ENCODE assay signal across 8 mouse cellular contexts in the genomic region with DNA sequence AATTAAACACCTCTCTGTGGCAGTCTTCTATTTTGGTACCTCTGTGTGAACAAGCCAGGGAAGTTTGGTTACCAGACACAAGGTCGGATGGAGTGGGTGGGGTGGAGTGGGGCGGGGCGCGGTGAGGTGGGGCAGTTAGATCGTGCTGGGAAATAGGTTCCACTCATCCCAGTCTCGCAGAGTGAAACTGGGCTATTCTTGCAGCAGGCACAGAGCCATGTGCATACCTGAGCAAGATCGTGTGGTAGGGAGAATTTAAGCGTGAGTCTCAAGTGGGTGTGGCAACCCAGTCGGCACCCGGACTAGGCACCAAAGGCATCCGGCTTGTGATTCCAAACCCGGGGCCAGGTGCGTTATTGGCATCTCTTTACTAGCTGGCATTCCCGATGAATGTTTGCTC. TPM values are rescaled to one million over a fixed set of nuclear protein-coding genes. Genes with fewer than 3 reads are reported as not detected.
A peak's percentile ranks its signal among the peaks of the same experiment; 100 is the strongest.
DNase-seq lines count a peak whose midpoint lies in the region; ATAC-seq and TF ChIP-seq lines count a peak whose summit lies in the region.

No protein-coding gene starts in this region.

- peak overlapping the region; percentile 81 for H3K4me2 ChIP-seq in embryonic facial prominence, embryonic 13.5 days

- 2% methylated on average over 14 of the region's 14 CpGs for WGBS in embryonic facial prominence, embryonic 13.5 days
- 3% methylated on average over 14 of the region's 14 CpGs for WGBS in midbrain, embryonic 10.5 days

- intact Hi-C loops in gastrocnemius, adult 2 months (cut with DNase I), result loop anchor here (5.0 kb wide), 2 partner anchors 45 to 70 kb away; partner anchors contain the start of gene Bcas2

- no peaks in the 10 kb centered on the region for H3K27me3 ChIP-seq in embryonic facial prominence, embryonic 13.5 days
- H3K27me3 ChIP-seq in midbrain, embryonic 10.5 days (ENCODE audit: low read depth, poor library complexity, severe bottlenecking), result peaks cover 57% of the 10 kb centered on the region

- peak; percentile 43; the same call in 1 of the 2 replicates for ATAC-seq in embryonic facial prominence, embryonic 13.5 days (ENCODE audit: insufficient number of reproducible peaks, insufficient read depth, low FRiP score, low TSS enrichment, low read depth)
- peak; percentile 32 for ATAC-seq in inflammation-experienced regulatory T-cells, adult 6 months

- peak overlapping the region; percentile 75 for H3K4me3 ChIP-seq in gastrocnemius, adult 2 months
- H3K4me3 ChIP-seq in embryonic facial prominence, embryonic 13.5 days, result peak overlapping the region; percentile 82
- H3K4me3 ChIP-seq in midbrain, embryonic 10.5 days, result peak overlapping the region; percentile 68

- H3K27ac ChIP-seq in gastrocnemius, adult 2 months, result peak overlapping the region; percentile 83
- peak overlapping the region; percentile 91 for H3K27ac ChIP-seq in embryonic facial prominence, embryonic 13.5 days
- 0 out of 2 replicates have a peak overlapping the region, but pooled peaks have one; percentile 75 for H3K27ac ChIP-seq in midbrain, embryonic 10.5 days (replicated peaks)

- DNase-seq in gastrocnemius, adult 2 months, result peak; percentile 62
- no peak for DNase-seq in gastrocnemius, postnatal 10 days
- peak; percentile 57 for DNase-seq in CD4-positive, CD25-positive, alpha-beta regulatory T cell, adult 2 months (ENCODE audit: low read depth, low spot score)
- no peak for DNase-seq in midbrain, embryonic 10.5 days (ENCODE audit: low spot score)
- DNase-seq in left cerebral cortex, adult 11 months (ENCODE audit: low spot score), result no peak
- no peak for DNase-seq in ovary, adult 18-20 months (ENCODE audit: low spot score)

- H3K36me3 ChIP-seq in embryonic facial prominence, embryonic 13.5 days, result no peaks in the 10 kb centered on the region
- H3K36me3 ChIP-seq in midbrain, embryonic 10.5 days, result no peaks in the 10 kb centered on the region

- TF ChIP-seq CTCF in gastrocnemius, adult 2 months (IDR thresholded peaks at IDR 0.05), result no peak

- H3K9me3 ChIP-seq in embryonic facial prominence, embryonic 13.5 days, result no peaks in the 10 kb centered on the region
- no peaks in the 10 kb centered on the region for H3K9me3 ChIP-seq in midbrain, embryonic 10.5 days (replicated peaks)

- H3K4me1 ChIP-seq in embryonic facial prominence, embryonic 13.5 days, result 0 out of 2 replicates have a peak, but pooled peaks cover 7% of the 10 kb centered on the region
- peaks cover 17% of the 10 kb centered on the region for H3K4me1 ChIP-seq in midbrain, embryonic 10.5 days

- peak overlapping the region; percentile 88 for H3K9ac ChIP-seq in embryonic facial prominence, embryonic 13.5 days

RNA-seq across cellular contexts. Expression of gene Dennd2c, which starts 0.5 kb away (rescaled TPM):
- 1 to 10 TPM; 2.3 to 2.5 TPM for total RNA-seq in gastrocnemius, adult 2 months (2021)
- 1 to 10 TPM; 5.9 to 8.6 TPM for total RNA-seq in gastrocnemius, postnatal 10 days (2021)
- 11.9 and 12.8 TPM in 2 replicates for polyA plus RNA-seq in embryonic facial prominence, embryonic 13.5 days (2015; fragmentation: Nextera tagmentation; extraction: Ambion mirVana)
- 1 to 10 TPM in 2 of 3 experiments, under 1 TPM in 1; 0.24 to 1.4 (median 1.1) TPM for polyA plus RNA-seq in inflammation-experienced regulatory T-cells, adult 6 months (2017; shearing (Covaris generic))
- 1.8 and 3.1 TPM in 2 replicates for polyA plus RNA-seq in midbrain, embryonic 10.5 days (2016; fragmentation: Nextera tagmentation; extraction: Ambion mirVana)

RNA-seq across cellular contexts. Expression of gene Ampd1, which starts 28.1 kb away (rescaled TPM):
- 1,000 to 10,000 TPM; 1,020 to 1,179 TPM for total RNA-seq in gastrocnemius, adult 2 months (2021)
- total RNA-seq in gastrocnemius, postnatal 10 days (2021), result 100 to 1,000 TPM; 548 to 639 TPM
- 0.17 and 0.28 TPM in 2 replicates for polyA plus RNA-seq in embryonic facial prominence, embryonic 13.5 days (2015; fragmentation: Nextera tagmentation; extraction: Ambion mirVana)
- 1 to 10 TPM in 1 of 3 experiments, under 1 TPM in 1, not detected in 1; 0.63 to 1.0 TPM for polyA plus RNA-seq in inflammation-experienced regulatory T-cells, adult 6 months (2017; shearing (Covaris generic))
- polyA plus RNA-seq in midbrain, embryonic 10.5 days (2016; fragmentation: Nextera tagmentation; extraction: Ambion mirVana), result not detected in 2 replicates

RNA-seq across cellular contexts. Expression of gene Nras, which starts 43.8 kb away (rescaled TPM):
- 10 to 100 TPM; 50.1 to 53.5 TPM for total RNA-seq in gastrocnemius, adult 2 months (2021)
- total RNA-seq in gastrocnemius, postnatal 10 days (2021), result 10 to 100 TPM; 94.1 to 96.3 TPM
- polyA plus RNA-seq in embryonic facial prominence, embryonic 13.5 days (2015; fragmentation: Nextera tagmentation; extraction: Ambion mirVana), result 100 and 102 TPM in 2 replicates
- polyA plus RNA-seq in inflammation-experienced regulatory T-cells, adult 6 months (2017; shearing (Covaris generic)), result 100 to 1,000 TPM in 1 of 3 experiments, 10 to 100 TPM in 2; 97.0 to 127 (median 97.6) TPM
- 161 and 170 TPM in 2 replicates for polyA plus RNA-seq in midbrain, embryonic 10.5 days (2016; fragmentation: Nextera tagmentation; extraction: Ambion mirVana)

Comparison
In these comparisons a context has a peak if more than half of its experiments do, and no peak if none do; other contexts are left out.
1. DNase-seq: peak in gastrocnemius, adult 2 months (single experiment) and CD4-positive, CD25-positive, alpha-beta regulatory T cell, adult 2 months (single experiment); none in gastrocnemius, postnatal 10 days (single experiment), midbrain, embryonic 10.5 days (single experiment), left cerebral cortex, adult 11 months (single experiment) and ovary, adult 18-20 months (single experiment).
2. Peak in every context shown above with its lines, with median percentiles within 50 percentile points of each other: H3K27ac ChIP-seq and H3K4me3 ChIP-seq.